Mouse (Mus musculus): ENCODE data around the gene Paqr7. TPM values are rescaled to one million over a fixed set of nuclear protein-coding genes. Genes with fewer than 3 reads are reported as not detected.

Paqr7 gene
- polyA plus RNA-seq, 1 experiment, result 47.6 TPM

DNA sequence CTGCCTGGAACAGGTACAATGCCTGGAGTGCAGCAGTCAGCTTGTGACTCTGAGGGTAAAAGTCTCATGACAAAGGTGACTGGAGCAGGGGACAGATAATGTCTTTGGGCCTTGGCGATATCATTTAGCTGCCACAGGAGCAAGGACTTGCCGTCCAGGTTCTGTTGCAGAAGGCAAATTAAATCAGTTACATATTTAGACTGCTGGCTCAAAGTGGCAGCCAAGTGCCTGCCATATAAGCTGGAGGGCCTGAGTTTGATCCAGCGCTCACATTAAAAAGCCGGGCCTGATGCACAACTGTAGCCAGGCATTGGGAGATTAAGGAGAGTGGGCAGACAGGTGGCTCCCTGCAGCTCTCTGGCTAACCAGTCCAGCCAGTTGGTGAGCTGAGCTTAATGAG, 16.7 kb upstream of the Paqr7 start:
- H3K4me3 ChIP-seq (ENCODE audit: control insufficient read depth, insufficient read depth, low read length), result no peak overlapping the region
- TF ChIP-seq POLR2A (IDR thresholded peaks at IDR 0.05; ENCODE audit: control insufficient read depth, extremely low read depth, insufficient read depth, low read length, poor library complexity) (no peak), CTCF (IDR thresholded peaks at IDR 0.05; ENCODE audit: borderline replicate concordance, control insufficient read depth, extremely low read depth, insufficient read depth, low read length, poor library complexity) (no peak)
- H3K27me3 ChIP-seq (ENCODE audit: control insufficient read depth, insufficient read depth, low read length), result no peaks in the 10 kb centered on the region
- H3K36me3 ChIP-seq (ENCODE audit: control insufficient read depth, insufficient read depth, low read length), result peaks cover 7% of the 10 kb centered on the region
- no peak for DNase-seq
- no peak overlapping the region for H3K27ac ChIP-seq (ENCODE audit: control insufficient read depth, insufficient read depth, low read length)
- no peaks in the 10 kb centered on the region for H3K4me1 ChIP-seq (replicated peaks; ENCODE audit: control insufficient read depth, insufficient read depth, low read length)
- WGBS, result 97% methylated on average over 4 of the region's 4 CpGs

- peak; percentile 93 for TF ChIP-seq CTCF (IDR thresholded peaks at IDR 0.05; ENCODE audit: borderline replicate concordance, control insufficient read depth, extremely low read depth, insufficient read depth, low read length, poor library complexity)
- TF ChIP-seq POLR2A (IDR thresholded peaks at IDR 0.05; ENCODE audit: control insufficient read depth, extremely low read depth, insufficient read depth, low read length, poor library complexity), result no peak
- WGBS, result 21% methylated on average over 6 of the region's 6 CpGs
- H3K27ac ChIP-seq (ENCODE audit: control insufficient read depth, insufficient read depth, low read length), result no peak overlapping the region
- no peaks in the 10 kb centered on the region for H3K27me3 ChIP-seq (ENCODE audit: control insufficient read depth, insufficient read depth, low read length)
- H3K4me3 ChIP-seq (ENCODE audit: control insufficient read depth, insufficient read depth, low read length), result no peak overlapping the region
- DNase-seq, result peak; percentile 75
- no peaks in the 10 kb centered on the region for H3K36me3 ChIP-seq (ENCODE audit: control insufficient read depth, insufficient read depth, low read length)
- H3K4me1 ChIP-seq (replicated peaks; ENCODE audit: control insufficient read depth, insufficient read depth, low read length), result no peaks in the 10 kb centered on the region
Observed at GRCm38 (mm10) chr4:134480864-134481263, 15.6 kb upstream of the Paqr7 start.

- WGBS, result 60% methylated on average over 6 of the region's 6 CpGs
- H3K4me1 ChIP-seq (replicated peaks; ENCODE audit: control insufficient read depth, insufficient read depth, low read length), result no peaks in the 10 kb centered on the region
- H3K27ac ChIP-seq (ENCODE audit: control insufficient read depth, insufficient read depth, low read length), result no peak overlapping the region
Observed at GRCm38 (mm10) chr4:134481270-134481669, 15.2 kb upstream of the Paqr7 start.

DNA sequence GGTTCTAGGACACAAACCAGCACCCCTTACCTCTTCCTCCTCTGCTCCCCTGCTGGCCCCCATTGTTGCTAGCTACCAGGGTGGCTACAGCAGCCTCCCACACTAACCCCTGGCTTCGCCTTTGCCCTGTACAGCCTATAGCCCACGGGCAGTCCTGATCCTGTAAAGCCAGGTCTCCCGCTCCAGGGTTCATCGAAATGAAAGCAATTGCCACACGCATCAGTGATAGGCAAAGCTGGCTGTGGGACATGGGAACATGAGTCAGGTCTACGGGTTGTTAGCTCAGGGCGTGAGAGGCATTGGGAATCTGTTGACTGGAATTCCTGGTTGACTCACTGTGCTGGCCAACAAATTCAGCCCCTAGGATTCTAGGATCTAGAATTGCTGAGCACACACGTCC, 14.1 kb upstream of the Paqr7 start:
- Histone ChIP-seq H3K4me3 (ENCODE audit: control insufficient read depth, insufficient read depth, low read length) (no peak overlapping the region), H3K36me3 (ENCODE audit: control insufficient read depth, insufficient read depth, low read length) (no peaks in the 10 kb centered on the region), H3K4me1 (replicated peaks; ENCODE audit: control insufficient read depth, insufficient read depth, low read length) (no peaks in the 10 kb centered on the region), H3K27ac (ENCODE audit: control insufficient read depth, insufficient read depth, low read length) (no peak overlapping the region), H3K27me3 (ENCODE audit: control insufficient read depth, insufficient read depth, low read length) (no peaks in the 10 kb centered on the region)
- no peak for DNase-seq
- no peak for TF ChIP-seq CTCF (IDR thresholded peaks at IDR 0.05; ENCODE audit: borderline replicate concordance, control insufficient read depth, extremely low read depth, insufficient read depth, low read length, poor library complexity)
- no peak for TF ChIP-seq POLR2A (IDR thresholded peaks at IDR 0.05; ENCODE audit: control insufficient read depth, extremely low read depth, insufficient read depth, low read length, poor library complexity)
- WGBS, result 87% methylated on average over 8 of the region's 8 CpGs

More at GRCm38 (mm10) chr4:134481270-134481669, 15.2 kb upstream of the Paqr7 start:
- no peak for TF ChIP-seq POLR2A (IDR thresholded peaks at IDR 0.05; ENCODE audit: control insufficient read depth, extremely low read depth, insufficient read depth, low read length, poor library complexity)
- TF ChIP-seq CTCF (IDR thresholded peaks at IDR 0.05; ENCODE audit: borderline replicate concordance, control insufficient read depth, extremely low read depth, insufficient read depth, low read length, poor library complexity), result no peak
- no peaks in the 10 kb centered on the region for H3K36me3 ChIP-seq (ENCODE audit: control insufficient read depth, insufficient read depth, low read length)
- no peak overlapping the region for H3K4me3 ChIP-seq (ENCODE audit: control insufficient read depth, insufficient read depth, low read length)
- no peaks in the 10 kb centered on the region for H3K27me3 ChIP-seq (ENCODE audit: control insufficient read depth, insufficient read depth, low read length)
- no peak for DNase-seq

DNA sequence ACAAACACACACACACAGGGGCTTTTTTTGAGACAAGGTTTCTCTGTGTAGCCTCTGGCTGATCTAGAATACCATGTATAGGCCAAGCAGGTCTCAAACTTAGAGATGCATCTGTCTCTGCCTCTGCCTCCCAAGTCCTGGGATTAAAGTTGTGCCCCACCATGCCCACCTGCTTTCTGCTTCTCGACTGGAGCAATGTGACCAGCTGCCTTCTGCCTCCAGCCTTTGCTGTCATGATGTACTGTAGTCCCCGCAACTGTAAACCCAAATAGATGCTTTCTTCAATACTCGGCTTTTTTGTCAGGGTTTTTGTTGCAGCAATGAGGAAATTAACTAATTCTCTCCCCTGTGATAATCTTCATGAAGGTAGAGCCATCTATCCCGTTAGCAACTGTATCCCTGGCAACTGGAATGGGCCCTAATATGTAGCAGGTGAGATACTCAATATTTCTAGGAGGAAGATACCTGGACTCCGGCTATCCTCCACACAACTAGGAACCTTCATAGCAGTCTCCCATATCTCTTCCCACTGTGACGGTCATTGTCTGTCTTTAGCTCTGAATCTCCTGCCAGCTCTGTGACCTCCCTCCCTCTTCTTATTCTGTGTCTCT, 13.3 kb upstream of the Paqr7 start:
- no peaks in the 10 kb centered on the region for H3K36me3 ChIP-seq (ENCODE audit: control insufficient read depth, insufficient read depth, low read length)
- no peaks in the 10 kb centered on the region for H3K27me3 ChIP-seq (ENCODE audit: control insufficient read depth, insufficient read depth, low read length)
- no peak for DNase-seq
- TF ChIP-seq CTCF (IDR thresholded peaks at IDR 0.05; ENCODE audit: borderline replicate concordance, control insufficient read depth, extremely low read depth, insufficient read depth, low read length, poor library complexity), result no peak
- TF ChIP-seq POLR2A (IDR thresholded peaks at IDR 0.05; ENCODE audit: control insufficient read depth, extremely low read depth, insufficient read depth, low read length, poor library complexity), result no peak
- no peak overlapping the region for H3K27ac ChIP-seq (ENCODE audit: control insufficient read depth, insufficient read depth, low read length)
- WGBS, result 82% methylated on average over 6 of the region's 6 CpGs
- H3K4me1 ChIP-seq (replicated peaks; ENCODE audit: control insufficient read depth, insufficient read depth, low read length), result no peaks in the 10 kb centered on the region
- H3K4me3 ChIP-seq (ENCODE audit: control insufficient read depth, insufficient read depth, low read length), result no peak overlapping the region

GRCm38 (mm10) chr4:134483696-134484095, 12.8 kb upstream of the Paqr7 start:
- no peak for TF ChIP-seq CTCF (IDR thresholded peaks at IDR 0.05; ENCODE audit: borderline replicate concordance, control insufficient read depth, extremely low read depth, insufficient read depth, low read length, poor library complexity)
- TF ChIP-seq POLR2A (IDR thresholded peaks at IDR 0.05; ENCODE audit: control insufficient read depth, extremely low read depth, insufficient read depth, low read length, poor library complexity), result no peak
- WGBS, result 77% methylated on average over 6 of the region's 6 CpGs
- no peak overlapping the region for H3K27ac ChIP-seq (ENCODE audit: control insufficient read depth, insufficient read depth, low read length)
- H3K36me3 ChIP-seq (ENCODE audit: control insufficient read depth, insufficient read depth, low read length), result no peaks in the 10 kb centered on the region
- DNase-seq, result no peak
- no peak overlapping the region for H3K4me3 ChIP-seq (ENCODE audit: control insufficient read depth, insufficient read depth, low read length)
- H3K27me3 ChIP-seq (ENCODE audit: control insufficient read depth, insufficient read depth, low read length), result no peaks in the 10 kb centered on the region
- no peaks in the 10 kb centered on the region for H3K4me1 ChIP-seq (replicated peaks; ENCODE audit: control insufficient read depth, insufficient read depth, low read length)

DNA sequence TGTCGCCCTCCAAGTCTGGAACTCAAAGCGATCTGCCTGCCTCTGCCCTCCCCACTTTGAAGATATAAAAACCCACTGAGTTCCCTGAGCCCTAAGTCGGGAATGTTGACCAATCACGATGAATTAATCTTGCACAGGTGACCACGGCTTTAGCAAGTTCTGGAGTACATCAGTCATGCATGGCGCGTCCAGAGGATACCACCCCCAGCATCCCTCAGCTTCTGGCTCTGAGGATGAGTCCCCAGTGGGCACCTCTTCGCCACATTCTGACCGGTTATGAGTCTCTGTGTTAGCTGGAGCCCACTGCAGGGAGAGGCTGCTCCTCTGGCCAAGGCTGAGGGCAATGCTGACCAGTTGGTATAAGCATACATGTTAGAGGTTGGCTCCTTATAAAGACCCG, 12.3 kb upstream of the Paqr7 start:
- Histone ChIP-seq H3K4me1 (replicated peaks; ENCODE audit: control insufficient read depth, insufficient read depth, low read length) (no peaks in the 10 kb centered on the region), H3K27me3 (ENCODE audit: control insufficient read depth, insufficient read depth, low read length) (no peaks in the 10 kb centered on the region), H3K36me3 (ENCODE audit: control insufficient read depth, insufficient read depth, low read length) (no peaks in the 10 kb centered on the region), H3K27ac (ENCODE audit: control insufficient read depth, insufficient read depth, low read length) (no peak overlapping the region), H3K4me3 (ENCODE audit: control insufficient read depth, insufficient read depth, low read length) (no peak overlapping the region)
- WGBS, result 89% methylated on average over 10 of the region's 10 CpGs
- DNase-seq, result no peak
- no peak for TF ChIP-seq CTCF (IDR thresholded peaks at IDR 0.05; ENCODE audit: borderline replicate concordance, control insufficient read depth, extremely low read depth, insufficient read depth, low read length, poor library complexity)
- no peak for TF ChIP-seq POLR2A (IDR thresholded peaks at IDR 0.05; ENCODE audit: control insufficient read depth, extremely low read depth, insufficient read depth, low read length, poor library complexity)
